Mouse (Mus musculus) adrenal gland, adult (tissue): ENCODE measurements at regions not wholly inside any gene's neighbourhood (a gene's known extent, or its start where the extent isn't known, plus 50 kb on each side); places are given as distances from the start of the nearest gene placed in this dataset.

ENCODE experiments used
- DNase-seq, 2 experiments: peaks; one replicate each; pipeline ENCODE4 v3.0.0; 2022 to 2023; ENCODE audit warnings: low spot score in 1 of 2; ENCODE audit not compliant: inconsistent age in 2 of 2

DNA sequence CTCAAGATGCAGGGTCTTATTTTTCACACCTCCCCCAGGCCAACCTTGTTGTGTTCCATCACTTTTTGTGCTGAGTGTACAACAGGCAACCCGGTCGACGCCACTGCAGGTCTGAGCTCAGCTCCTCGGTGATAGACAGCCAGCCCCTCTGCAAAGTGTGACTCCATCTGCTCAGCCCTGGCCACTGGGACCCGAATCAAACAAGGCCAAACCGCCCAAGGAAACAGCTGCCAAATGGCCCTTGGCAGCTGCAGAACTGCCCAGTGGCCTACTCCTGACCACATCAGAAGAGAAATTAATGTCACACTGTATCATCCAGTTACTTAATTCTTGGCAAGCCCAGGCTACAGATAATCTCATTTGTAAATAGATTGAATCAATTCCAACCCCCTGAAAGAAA is 213.3 kb downstream of the Ppp4r2 start:
- DNase-seq, result peak; percentile 60 to 90

DNA sequence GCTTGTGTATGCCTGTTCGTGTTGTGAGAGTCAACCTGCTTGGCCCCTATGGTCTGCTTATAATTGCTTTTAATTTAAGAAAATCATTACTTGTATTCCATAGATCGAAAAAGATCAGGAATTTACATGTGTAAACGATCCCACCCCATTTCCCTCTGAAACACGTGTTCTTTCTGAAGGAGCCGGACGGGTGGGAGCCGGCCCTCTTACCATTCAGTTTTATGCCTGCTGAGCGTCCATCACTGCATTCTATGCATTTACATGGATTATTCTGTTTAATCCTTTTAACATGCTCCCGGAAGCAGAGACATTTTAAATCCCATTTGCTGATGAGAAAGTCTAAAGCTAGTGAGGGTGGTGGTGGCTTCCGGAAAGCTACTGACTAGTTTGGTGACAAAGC is 213.8 kb downstream of the Ppp4r2 start:
- no peak for DNase-seq

DNA sequence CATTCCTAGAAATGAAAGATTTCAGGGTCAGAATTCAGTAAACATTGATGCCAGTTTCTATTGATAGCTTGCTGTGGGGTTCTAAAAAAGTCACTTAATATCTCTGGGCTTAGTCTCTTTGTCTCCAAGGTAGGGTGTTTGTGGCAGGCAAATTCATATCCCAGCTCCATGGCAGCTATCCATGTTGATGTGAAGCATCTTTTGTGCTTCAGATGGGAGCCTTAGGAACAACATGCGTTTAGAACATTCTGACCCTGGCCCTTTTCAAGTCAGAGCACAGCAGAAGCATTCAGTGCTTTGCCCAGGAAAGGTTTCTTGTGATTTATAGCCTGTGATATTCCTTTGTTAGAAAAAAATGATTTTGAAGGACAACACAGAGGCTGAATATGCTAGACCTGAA is 215.0 kb downstream of the Ppp4r2 start:
- peak; percentile 5 to 52 for DNase-seq

DNA sequence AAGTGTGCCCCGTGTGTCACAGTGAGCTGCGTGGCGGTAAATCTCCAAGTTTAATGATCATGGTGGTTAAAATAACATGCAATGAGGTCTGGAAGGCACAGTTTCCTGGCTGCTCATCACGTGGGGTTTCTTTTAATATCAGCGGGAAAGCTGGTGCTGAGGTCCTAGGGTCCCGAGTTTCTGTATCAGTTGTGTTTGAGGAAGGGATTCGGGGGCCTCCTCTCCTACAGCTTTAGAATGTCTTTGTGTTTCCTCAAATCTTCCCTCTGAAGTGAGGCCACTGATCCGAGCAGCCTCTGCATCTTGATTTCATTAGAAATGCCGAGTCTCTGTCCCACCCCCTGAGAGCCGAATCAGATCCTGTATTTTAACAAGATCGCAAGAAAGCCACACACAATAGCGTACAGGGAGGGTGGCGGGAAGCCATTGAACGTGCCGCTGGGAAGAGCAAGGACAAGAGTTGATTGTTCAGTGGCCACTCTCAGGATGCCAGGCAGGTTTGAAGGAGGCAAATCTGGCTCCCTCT is 215.5 kb downstream of the Ppp4r2 start:
- DNase-seq, result peak in 1 of 2 experiments; percentile 10

DNA sequence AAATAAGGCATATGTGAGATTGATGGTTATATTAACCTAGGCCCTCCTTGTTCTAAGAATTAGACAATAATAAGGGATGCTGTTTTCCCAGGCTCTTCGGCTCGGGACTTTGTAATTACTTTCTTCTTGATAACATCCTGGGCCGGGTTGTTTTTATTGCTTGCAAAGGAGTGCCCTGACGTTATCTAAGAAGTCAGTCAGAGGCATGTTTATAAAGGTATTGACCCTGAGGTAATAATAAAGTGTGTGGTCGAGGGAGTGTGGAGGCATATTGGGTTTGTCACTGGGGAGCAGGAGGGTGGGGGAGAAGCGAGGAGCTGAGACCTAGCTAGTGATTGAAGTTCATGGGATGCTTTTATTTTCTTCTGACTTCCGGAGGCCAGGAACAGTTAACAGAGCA is 221.5 kb downstream of the Ppp4r2 start:
- DNase-seq, result no peak

DNA sequence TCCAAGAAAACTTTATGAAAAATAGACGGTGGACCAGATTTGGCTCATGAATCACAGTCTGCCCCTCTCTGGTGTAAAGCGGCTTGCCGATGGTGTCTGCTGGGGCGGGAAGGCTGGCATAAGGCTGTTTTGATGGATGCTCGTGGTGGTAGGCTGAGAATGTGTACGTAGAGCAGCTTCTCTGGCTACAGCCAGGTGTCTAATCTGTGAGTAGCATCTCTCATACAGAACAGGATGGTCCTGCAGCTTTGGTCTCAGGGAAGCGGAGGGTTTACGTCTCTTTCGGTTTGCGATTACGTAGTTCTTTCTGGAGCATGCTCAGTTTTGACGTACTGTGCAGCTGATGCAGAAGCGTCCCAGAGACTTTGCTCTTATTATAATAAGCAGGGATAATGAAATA is 222.9 kb downstream of the Ppp4r2 start:
- no peak for DNase-seq

DNA sequence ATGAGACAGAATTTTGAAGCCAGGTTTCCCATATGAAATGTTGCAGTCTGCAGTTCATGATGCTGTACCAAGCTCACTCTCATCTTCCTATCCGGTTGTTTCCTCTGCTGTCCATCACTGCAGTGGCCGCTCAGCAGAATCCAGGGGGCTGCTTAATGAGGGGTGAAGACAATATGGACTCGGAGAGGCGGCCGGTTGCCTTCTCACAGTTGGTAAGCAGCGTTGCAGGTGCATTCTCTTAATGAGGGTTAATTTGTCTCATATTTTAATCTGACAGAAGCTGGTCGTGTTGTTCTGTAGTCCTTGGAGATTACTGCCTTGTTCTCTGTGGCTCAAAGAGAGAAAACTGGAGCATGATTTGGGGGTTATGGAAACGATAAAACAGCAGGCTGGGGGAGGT is 225.6 kb downstream of the Ppp4r2 start:
- no peak for DNase-seq

DNA sequence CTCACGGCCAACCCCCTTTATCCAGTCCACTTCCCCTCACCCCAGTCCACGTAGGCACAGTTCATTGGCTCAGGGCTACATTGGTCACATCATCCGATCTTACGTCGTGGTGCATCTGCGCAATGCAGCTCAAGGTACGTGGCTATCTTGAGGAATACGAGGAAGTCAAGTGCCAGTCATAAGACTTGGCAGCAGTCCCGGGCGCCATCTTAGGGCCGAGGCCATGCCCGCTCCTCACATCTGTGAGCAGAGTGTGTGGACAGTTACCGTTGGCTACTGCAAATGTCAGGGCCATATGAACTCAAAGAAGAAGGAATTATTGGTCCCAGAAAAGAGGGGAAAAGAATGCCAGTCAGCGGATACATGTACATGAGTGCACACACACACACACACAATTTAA is 228.8 kb downstream of the Ppp4r2 start:
- DNase-seq, result peak; percentile 40 to 72

DNA sequence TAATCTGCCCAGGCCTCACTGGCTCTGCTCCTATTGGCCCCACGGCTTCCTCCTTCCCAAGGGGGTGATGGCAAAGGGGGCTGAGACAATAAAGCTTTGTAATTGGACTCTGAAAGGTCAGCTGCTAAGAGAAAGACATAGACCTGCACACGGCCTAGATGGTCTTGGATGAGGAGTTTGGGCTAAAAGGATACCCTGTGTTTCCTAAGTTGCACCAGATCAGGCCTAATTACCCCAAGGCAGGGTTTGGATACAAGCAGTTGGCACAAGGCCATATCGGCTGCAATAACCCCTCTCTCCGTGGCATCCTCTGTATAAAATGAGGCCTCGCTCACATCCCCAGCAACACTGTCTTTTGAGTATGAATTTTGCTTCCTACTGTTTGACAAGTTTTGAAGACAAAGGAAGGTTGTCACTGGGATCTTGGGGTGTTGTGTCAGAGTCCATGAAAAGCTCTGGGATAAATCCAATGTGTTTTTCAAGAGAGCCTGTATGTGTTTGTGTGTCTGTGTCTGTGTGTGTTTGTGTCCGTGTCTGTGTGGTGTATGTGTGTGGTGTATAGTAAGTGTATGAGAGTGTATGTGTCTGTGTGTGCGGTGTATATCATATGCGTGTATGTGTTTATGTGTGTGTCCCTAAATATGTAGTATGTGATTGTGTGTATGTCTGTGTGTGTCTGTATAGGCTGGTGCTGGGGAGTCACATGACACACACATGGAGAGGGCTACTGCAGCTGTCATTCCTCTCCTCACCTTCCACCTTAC is 242.5 kb downstream of the Ppp4r2 start:
- no peak for DNase-seq

DNA sequence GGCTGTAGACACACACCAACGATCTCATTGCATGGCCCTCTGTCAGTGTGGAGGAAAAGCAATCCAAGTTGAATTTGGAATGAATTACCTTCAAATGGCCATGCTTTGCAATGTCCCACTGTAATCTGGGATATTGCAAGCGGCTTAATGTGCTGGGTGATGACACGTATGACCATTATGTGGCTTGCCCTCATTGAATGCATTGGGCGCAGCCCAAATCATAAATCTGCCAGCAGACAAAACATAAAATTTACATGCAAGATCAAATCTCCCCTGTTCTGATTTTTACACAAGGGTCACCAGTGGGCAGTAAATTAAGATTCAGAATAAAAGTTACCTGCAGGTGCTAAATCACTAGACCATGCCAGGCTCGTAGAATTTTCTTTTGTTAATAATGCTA is 244.9 kb downstream of the Ppp4r2 start:
- DNase-seq, result no peak

DNA sequence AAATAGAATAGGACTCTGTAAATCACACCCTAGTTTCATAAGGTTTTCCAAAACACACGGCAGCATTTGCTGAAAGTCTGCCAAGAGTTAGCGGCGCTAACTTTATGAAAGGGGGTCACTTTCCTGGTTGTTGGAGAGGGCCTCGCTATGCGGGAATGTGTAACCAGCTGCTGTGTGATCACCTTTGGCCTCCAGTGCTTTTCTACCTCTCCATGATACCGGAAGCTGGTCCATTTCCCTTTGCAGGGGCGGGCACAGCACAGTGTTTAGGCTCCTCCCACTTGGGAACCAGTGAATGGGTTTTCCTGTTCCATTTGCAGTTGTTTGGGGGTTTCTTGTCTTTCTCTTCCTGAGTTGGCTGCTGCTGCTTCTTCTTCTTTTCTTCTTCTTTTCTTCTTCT is 250.3 kb downstream of the Ppp4r2 start:
- DNase-seq, result no peak

DNA sequence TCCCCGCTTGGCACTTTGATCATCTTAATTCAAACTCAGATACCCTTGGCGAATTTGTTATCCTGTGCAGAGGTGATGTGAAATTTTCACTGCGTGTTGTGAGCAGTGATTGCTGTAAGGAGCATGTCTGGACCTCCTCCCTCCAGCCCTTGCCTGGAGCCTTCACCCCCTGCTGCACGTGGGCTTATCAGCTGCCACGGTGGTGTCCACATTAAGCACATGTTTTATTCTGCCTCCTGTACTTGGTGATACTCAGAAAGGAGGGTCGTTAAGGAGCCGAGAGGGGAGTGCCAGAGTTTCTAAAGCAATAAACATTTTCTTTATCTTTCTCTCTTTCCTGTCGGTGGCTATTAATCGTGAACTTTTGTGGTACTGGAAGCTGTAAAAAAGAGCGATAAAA is 258.8 kb downstream of the Ppp4r2 start:
- no peak for DNase-seq
